Mouse (Mus musculus): ENCODE data around the gene Lmx1a.

GRCm38 (mm10) chr1:167648670-167649069 is 40.4 kb upstream of the Lmx1a start:
- no peak for TF ChIP-seq EP300 (IDR thresholded peaks at IDR 0.05; ENCODE audit: insufficient read depth, low read depth, low read length)
- no peak for TF ChIP-seq CTCF (IDR thresholded peaks at IDR 0.05; ENCODE audit: low read depth, low read length)

All from ES-Bruce4 (cell line).